Mouse (Mus musculus): ENCODE data around the gene Itfg1. TPM values are rescaled to one million over a fixed set of nuclear protein-coding genes. Genes with fewer than 3 reads are reported as not detected.

Itfg1 gene
- polyA plus RNA-seq (2014; fragmentation: Illumina TruSeq; extraction: RNeasy Lipid Tissue Mini Kit (QIAGEN cat#74804); ENCODE audit: low replicate concordance), result 229 TPM

GRCm38 (mm10) chr8:85840657-85841488 lies at the start of gene Itfg1, which contains the start of gene Phkb:
TSS of gene Itfg1 (minus strand) at chr8:85840921.
TSS of gene Phkb (plus strand) at chr8:85840959.

GRCm38 (mm10) chr8:85700751-85701351 lies 139.9 kb downstream of the Itfg1 start, which contains the start of gene Neto2:
TSS of gene Neto2 (minus strand) at chr8:85700924.

Other genes with a start within 250 kb of the Itfg1 start
- 2.7 TPM for gene Neto2, start 140.0 kb downstream of the Itfg1 start, polyA plus RNA-seq (2014; fragmentation: Illumina TruSeq; extraction: RNeasy Lipid Tissue Mini Kit (QIAGEN cat#74804); ENCODE audit: low replicate concordance)
- 68.1 TPM for gene Phkb, start within 50 bp of the Itfg1 start, polyA plus RNA-seq (2014; fragmentation: Illumina TruSeq; extraction: RNeasy Lipid Tissue Mini Kit (QIAGEN cat#74804); ENCODE audit: low replicate concordance)

Data from small intestine, adult 10 weeks (tissue).